Mouse (Mus musculus): Measurements from ENCODE around the gene Ccno.

DNA sequence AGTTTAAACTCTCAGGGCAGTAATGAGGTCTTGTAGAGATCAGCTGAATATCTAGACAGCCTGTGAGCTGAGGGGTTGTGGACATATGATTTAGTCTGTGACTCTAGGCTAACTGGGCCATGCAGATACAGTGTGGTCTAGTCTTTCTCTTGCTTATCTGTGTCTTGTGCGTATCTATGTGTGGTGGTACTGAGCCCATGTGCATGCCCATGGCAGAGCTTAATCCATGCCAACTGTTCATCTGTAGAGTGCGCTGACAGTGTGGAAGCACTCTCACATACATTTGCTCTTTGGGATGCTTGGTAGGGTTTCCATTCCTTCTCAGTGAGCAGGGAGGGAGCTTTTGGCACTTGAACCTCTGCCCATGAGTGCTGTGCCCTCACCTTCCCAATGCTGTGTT is 33.9 kb downstream of the Ccno start:
- TF ChIP-seq FLI1 (IDR thresholded peaks at IDR 0.05; ENCODE audit: low read length) (no peak), GATA1 (IDR thresholded peaks at IDR 0.05; ENCODE audit: borderline replicate concordance, low read length) (no peak)
